Mouse (Mus musculus): ENCODE data around the gene Acsm1.
"Not testable (repeated sequence)": the region's sequence is repeated elsewhere in the genome, so short reads cannot be mapped to it uniquely, and the experiment has no call there.

Acsm1 gene

GRCm38 (mm10) chr7:119606664-119607076, at the start of gene Acsm1:
Acsm1 (plus strand) TSS chr7:119607026.
- no peak for DNase-seq (ENCODE audit: low read depth, low spot score)

GRCm38 (mm10) chr7:119559789-119560451, 46.9 kb upstream of the Acsm1 start:
- no peak for DNase-seq (ENCODE audit: low read depth, low spot score)

- no peak for DNase-seq (ENCODE audit: low read depth, low spot score)
These were observed 46.4 kb upstream of the Acsm1 start for GRCm38 (mm10) chr7:119560452-119560835.

- DNase-seq (ENCODE audit: low read depth, low spot score), result no peak
These were observed 45.4 kb upstream of the Acsm1 start for GRCm38 (mm10) chr7:119561441-119561840.

GRCm38 (mm10) chr7:119562476-119562875, 44.4 kb upstream of the Acsm1 start:
- DNase-seq (ENCODE audit: low read depth, low spot score), result not testable (repeated sequence)

- no peak for DNase-seq (ENCODE audit: low read depth, low spot score)
These were observed 12.2 kb upstream of the Acsm1 start for GRCm38 (mm10) chr7:119594530-119595107.

- no peak for DNase-seq (ENCODE audit: low read depth, low spot score)
These were observed 11.5 kb upstream of the Acsm1 start for GRCm38 (mm10) chr7:119595306-119595705.

GRCm38 (mm10) chr7:119596536-119596935, 10.3 kb upstream of the Acsm1 start:
- no peak for DNase-seq (ENCODE audit: low read depth, low spot score)

GRCm38 (mm10) chr7:119601195-119601953, 5.5 kb upstream of the Acsm1 start:
- DNase-seq (ENCODE audit: low read depth, low spot score), result no peak

GRCm38 (mm10) chr7:119601954-119602317, 4.9 kb upstream of the Acsm1 start:
- no peak for DNase-seq (ENCODE audit: low read depth, low spot score)

- DNase-seq (ENCODE audit: low read depth, low spot score), result no peak
These were observed 1.8 kb upstream of the Acsm1 start for GRCm38 (mm10) chr7:119604903-119605483.

- DNase-seq (ENCODE audit: low read depth, low spot score), result no peak
These were observed 731 bp upstream of the Acsm1 start for GRCm38 (mm10) chr7:119605926-119606663.

- no peak for DNase-seq (ENCODE audit: low read depth, low spot score)
These were observed 1.1 kb downstream of the Acsm1 start for GRCm38 (mm10) chr7:119607796-119608515.

GRCm38 (mm10) chr7:119616531-119616930, 9.7 kb downstream of the Acsm1 start:
- no peak for DNase-seq (ENCODE audit: low read depth, low spot score)

GRCm38 (mm10) chr7:119617593-119617992, 10.8 kb downstream of the Acsm1 start:
- no peak for DNase-seq (ENCODE audit: low read depth, low spot score)

- no peak for DNase-seq (ENCODE audit: low read depth, low spot score)
These were observed 11.5 kb downstream of the Acsm1 start for GRCm38 (mm10) chr7:119618209-119618935.

GRCm38 (mm10) chr7:119620157-119620556, 13.3 kb downstream of the Acsm1 start:
- DNase-seq (ENCODE audit: low read depth, low spot score), result no peak

- DNase-seq (ENCODE audit: low read depth, low spot score), result no peak
These were observed 31.9 kb downstream of the Acsm1 start for GRCm38 (mm10) chr7:119638773-119639172.

GRCm38 (mm10) chr7:119642307-119642706, 35.5 kb downstream of the Acsm1 start:
- DNase-seq (ENCODE audit: low read depth, low spot score), result no peak

GRCm38 (mm10) chr7:119667893-119668292, 61.1 kb downstream of the Acsm1 start:
- DNase-seq (ENCODE audit: low read depth, low spot score), result no peak
